Mouse (Mus musculus) hindlimb bud, embryonic 11.5 days (tissue): ENCODE measurements around the gene Cldn3.
"Not testable (repeated sequence)": the region's sequence is repeated elsewhere in the genome, so short reads cannot be mapped to it uniquely, and the experiment has no call there.

Experiments used
- DNase-seq: peaks from one replicate; pipeline ENCODE4 v3.0.0-alpha.2; 2012; ENCODE audit warnings: low read depth, low spot score; ENCODE audit errors: extremely low spot score

The Cldn3 gene

GRCm38 (mm10) chr5:134985633-134986297 is at the start of gene Cldn3:
TSS of gene Cldn3 (plus strand) at chr5:134986214.
- DNase-seq, result no peak

DNA sequence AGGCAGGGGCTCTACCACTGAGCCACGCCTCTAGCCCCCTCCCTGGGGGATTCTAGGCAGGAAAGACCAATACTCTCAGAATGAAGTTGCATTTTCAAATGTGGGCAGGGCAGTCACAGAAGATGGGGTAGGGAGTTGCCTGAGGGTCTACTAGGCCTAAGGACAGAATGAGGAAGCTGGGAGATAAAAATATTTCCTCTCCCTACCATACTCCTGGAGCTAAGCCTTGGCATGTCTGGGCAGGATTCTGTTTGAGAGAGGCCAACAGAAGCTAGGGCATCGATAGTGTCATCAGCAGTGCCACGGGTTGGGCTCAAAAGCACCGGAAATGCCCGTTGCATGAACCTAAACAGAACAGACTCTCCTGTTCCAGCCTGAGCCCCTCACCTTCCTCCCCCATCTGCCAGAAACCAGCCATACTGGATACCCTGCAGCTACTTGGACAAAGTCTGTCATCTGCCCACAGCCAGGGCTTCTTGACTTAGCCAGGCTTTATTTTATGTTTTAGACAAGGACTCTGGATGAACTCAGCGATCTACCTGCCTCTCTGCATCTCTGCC is 49.3 kb upstream of the Cldn3 start:
- no peak for DNase-seq

GRCm38 (mm10) chr5:134939069-134939468 is 46.9 kb upstream of the Cldn3 start:
- DNase-seq, result no peak

DNA sequence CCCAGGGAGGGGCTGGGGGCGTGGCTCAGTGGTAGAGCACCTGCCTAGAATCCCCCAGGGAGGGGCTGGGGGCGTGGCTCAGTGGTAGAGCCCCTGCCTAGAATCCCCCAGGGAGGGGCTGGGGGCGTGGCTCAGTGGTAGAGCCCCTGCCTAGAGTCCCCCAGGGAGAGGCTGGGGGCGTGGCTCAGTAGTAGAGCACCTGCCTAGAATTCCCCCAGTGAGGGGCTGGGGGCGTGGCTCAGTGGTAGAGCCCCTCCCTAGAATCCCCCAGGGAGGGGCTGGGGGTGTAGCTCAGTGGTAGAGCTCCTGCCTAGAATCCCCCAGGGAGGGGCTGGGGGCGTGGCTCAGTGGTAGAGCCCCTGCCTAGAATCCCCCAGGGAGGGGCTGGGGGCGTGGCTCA is 46.5 kb upstream of the Cldn3 start:
- DNase-seq, result not testable (repeated sequence)

GRCm38 (mm10) chr5:134941472-134942209 is 44.4 kb upstream of the Cldn3 start:
- no peak for DNase-seq

GRCm38 (mm10) chr5:134942740-134943139 is 43.3 kb upstream of the Cldn3 start:
- DNase-seq, result no peak

GRCm38 (mm10) chr5:134944179-134944578 is 41.8 kb upstream of the Cldn3 start:
- no peak for DNase-seq

DNA sequence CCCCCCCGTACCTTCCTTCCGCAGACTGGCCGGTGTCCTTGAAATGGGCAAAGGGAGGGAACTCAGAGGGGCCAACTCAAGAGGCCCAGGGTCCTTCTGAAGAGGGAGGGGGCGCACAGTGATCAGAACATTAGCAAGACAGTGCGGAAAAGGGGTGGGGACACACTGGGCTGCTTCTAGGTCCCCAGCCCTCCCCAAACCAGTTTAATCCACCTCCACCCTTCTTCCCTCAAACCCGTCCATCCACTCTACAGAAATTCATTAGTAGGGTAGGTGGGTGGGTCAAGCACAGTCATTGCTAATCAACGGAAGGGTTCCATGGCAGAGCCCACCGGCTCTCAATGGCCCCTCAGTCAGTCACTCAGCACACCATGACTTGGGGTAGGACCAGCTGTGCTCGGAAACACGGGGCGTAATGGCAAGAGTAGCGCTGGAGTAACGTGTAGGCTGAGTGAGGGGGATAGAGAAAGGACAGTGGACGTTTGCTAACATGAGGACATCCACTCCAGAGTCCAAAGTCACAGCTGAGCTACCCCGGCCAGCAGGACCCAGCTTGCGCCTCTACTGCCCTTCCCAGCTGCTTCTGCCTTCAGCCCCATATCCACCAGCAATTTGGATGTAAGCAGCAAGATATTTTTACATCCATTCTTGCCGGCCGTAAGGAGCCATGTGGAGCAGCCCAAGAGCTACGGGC is 40.6 kb upstream of the Cldn3 start:
- DNase-seq, result no peak

- DNase-seq, result no peak
Measured at GRCm38 (mm10) chr5:134946063-134946856, 39.8 kb upstream of the Cldn3 start.

GRCm38 (mm10) chr5:134946857-134947255 is 39.2 kb upstream of the Cldn3 start, which contains the start of gene Cldn4:
TSS of gene Cldn4 (minus strand) at chr5:134946934.
- no peak for DNase-seq

GRCm38 (mm10) chr5:134947420-134948084 is 38.5 kb upstream of the Cldn3 start:
- DNase-seq, result no peak

DNA sequence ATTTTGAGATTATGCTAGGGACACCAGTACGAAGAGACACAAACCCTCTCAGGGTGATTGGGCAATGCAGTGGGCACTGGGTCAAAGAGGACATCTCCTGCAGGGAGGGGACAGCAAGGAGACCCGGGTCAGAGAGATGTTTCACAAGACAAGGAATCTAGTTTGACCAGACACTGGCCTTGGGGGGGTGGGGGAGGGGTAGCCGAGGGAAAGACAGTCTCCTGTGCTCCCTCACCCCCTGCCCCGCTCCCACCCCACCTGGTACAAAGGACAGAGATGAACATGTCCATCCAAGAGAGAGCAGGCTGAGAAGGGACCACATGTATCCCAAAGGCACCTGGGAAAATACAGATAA is 38.0 kb upstream of the Cldn3 start:
- DNase-seq, result no peak

- no peak for DNase-seq
Measured at GRCm38 (mm10) chr5:134951053-134951884, 34.7 kb upstream of the Cldn3 start.

DNA sequence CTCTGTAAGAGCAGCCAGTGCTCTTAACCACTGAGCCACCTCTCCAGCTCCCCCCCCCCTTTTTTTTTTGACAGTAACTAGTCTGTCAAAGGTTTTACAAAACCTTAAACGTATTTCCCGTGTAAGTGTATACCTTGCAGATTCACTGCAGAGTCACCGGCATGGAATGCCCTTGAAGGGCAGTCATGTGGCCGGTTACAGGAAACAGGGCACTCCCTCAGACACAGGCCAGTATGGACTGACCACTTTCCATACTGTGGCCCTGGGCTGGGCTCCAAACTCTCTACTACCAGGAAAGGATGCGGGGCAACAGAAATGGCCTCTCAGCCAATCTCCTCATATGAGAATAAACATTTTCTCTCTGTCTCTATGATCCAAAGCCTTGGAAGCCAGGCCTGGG is 30.5 kb upstream of the Cldn3 start:
- no peak for DNase-seq

- DNase-seq, result no peak
Measured at GRCm38 (mm10) chr5:134959114-134959513, 26.9 kb upstream of the Cldn3 start.

GRCm38 (mm10) chr5:134960430-134960829 is 25.6 kb upstream of the Cldn3 start:
- no peak for DNase-seq

GRCm38 (mm10) chr5:134961519-134961918 is 24.5 kb upstream of the Cldn3 start:
- no peak for DNase-seq

- no peak for DNase-seq
Measured at GRCm38 (mm10) chr5:134963546-134963945, 22.5 kb upstream of the Cldn3 start.

DNA sequence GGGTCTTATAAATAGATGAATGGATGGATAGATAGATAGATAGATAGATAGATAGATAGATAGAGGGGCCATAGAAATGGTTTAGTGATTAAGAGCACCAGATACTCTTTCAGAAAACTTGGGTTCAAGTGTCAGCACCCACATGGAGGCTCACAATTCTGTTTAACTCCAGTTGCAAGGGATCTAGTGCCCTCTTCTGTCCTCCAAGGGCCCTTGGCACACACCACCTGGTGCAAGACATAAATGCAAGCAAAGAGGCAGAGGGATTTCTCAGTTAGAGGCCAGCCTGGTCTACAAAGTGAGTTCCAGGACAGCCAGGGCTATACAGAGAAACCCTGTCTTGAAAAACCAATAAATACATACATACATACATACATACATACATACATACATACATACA is 21.4 kb upstream of the Cldn3 start:
- not testable (repeated sequence) for DNase-seq
